Mouse (Mus musculus) left cerebral cortex, adult 11 months (tissue): Measurements from ENCODE around the gene Slc26a9.

Experiments
- DNase-seq: peaks from one replicate; pipeline ENCODE4 v3.0.0; 2022; ENCODE audit warnings: low spot score

Gene Slc26a9

GRCm38 (mm10) chr1:131743868-131744464, at the start of gene Slc26a9:
Gene Slc26a9, plus strand, starts transcription at chr1:131744022.
- no peak for DNase-seq

DNA sequence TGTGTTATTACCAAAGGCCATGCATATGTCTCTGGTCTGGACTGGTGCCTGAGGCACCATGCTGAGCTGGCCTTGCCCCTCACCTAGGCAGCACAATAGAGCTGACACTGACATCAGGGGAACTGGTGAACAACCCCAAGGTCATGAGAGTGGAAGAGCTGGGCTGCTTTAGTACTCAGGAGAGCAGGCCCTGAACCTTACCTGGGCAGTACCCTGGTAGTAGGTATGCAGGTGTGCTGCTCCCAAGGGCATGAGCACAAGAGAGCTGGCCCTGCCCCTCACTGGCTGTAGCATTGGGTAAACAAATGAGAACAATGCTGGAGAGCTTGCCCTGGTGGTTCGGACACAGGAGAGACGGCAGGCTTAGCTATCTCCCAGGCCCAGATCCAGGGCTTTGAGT, 48.5 kb upstream of the Slc26a9 start:
- DNase-seq = no peak

GRCm38 (mm10) chr1:131696325-131696724, 47.5 kb upstream of the Slc26a9 start:
- peak; percentile 34 for DNase-seq

DNA sequence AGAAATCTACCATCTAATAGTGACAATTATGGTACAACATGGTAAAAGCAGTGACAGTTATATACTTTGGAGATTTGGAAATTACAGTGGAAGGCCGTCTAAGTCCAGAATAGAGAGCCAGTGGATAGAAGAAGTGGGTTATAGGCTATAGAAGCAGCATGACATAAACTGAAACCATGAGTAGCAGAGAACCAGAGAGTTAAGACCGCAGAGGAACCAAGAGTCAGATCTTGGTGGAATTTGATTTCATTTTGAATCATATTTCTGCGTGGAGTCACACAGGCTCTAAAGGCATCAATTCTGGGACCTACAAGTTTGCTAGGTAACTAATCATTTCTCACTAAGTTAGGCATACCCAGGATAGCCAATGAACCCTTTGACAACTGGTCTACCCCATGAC, 45.1 kb upstream of the Slc26a9 start:
- DNase-seq = no peak

- no peak for DNase-seq
Observed at GRCm38 (mm10) chr1:131699642-131700041, 44.2 kb upstream of the Slc26a9 start.

GRCm38 (mm10) chr1:131700447-131700846, 43.4 kb upstream of the Slc26a9 start:
- no peak for DNase-seq

DNA sequence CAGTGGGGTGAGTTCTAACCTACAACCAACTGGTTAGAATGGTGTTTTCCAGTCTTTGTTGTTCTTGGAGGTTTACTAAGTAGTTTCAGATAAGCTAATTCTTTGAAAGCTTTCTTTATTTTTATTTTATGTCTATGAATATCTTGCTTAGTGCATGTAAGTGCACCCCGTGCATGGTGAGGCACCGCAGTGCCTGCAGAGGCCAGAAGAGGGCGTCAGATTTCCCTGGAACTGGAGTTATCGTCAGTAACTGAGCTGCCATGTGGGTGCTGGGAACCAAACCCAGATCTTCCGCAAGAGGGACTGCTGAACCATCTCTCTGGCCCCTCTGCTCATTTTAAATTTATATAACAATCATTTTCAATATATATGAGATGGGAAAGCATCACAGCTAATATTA, 42.4 kb upstream of the Slc26a9 start:
- DNase-seq = no peak

GRCm38 (mm10) chr1:131702094-131702766, 41.6 kb upstream of the Slc26a9 start:
- no peak for DNase-seq

- DNase-seq = no peak
Observed at GRCm38 (mm10) chr1:131703482-131703881, 40.3 kb upstream of the Slc26a9 start.

DNA sequence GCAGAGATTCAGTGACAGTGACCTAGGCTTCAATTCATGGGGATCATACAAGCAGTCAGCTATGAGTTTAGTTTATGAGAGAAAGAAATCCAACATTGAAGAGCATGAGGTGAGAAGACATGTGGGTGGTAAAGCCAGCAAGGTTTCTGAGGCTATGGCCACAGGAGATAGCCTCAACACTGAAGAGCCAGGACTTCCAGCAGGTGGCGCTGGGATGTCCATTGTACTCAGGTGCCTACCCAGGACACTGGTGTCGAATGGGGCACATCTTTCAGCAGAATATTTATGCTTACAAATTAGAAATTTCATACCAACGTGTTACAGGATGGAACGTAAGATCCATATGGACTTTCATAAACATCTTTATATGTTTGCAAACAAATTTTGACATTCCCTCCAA, 35.5 kb upstream of the Slc26a9 start:
- no peak for DNase-seq

DNA sequence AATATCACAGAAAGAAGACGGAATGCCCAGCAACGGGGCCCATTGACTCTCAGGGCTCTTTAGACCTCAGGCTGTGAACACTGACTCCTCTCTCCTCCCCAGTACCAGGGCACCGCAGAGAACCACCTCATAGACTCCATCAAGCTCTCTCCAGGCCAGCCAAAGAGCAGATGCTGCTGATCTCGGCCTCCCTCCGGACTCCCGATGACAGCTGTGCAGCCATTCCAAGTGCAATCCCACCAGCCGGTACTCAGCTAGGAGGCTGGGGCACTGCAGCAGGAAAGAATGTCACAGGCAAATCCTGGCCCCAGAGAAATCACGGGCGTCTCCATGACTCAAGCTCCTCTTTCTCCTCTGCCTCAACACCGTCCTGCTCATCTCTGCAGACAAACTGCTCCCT, 32.3 kb upstream of the Slc26a9 start:
- no peak for DNase-seq

GRCm38 (mm10) chr1:131712386-131712785, 31.4 kb upstream of the Slc26a9 start:
- DNase-seq = peak; percentile 54

- no peak for DNase-seq
Observed at GRCm38 (mm10) chr1:131714388-131715337, 29.2 kb upstream of the Slc26a9 start.

DNA sequence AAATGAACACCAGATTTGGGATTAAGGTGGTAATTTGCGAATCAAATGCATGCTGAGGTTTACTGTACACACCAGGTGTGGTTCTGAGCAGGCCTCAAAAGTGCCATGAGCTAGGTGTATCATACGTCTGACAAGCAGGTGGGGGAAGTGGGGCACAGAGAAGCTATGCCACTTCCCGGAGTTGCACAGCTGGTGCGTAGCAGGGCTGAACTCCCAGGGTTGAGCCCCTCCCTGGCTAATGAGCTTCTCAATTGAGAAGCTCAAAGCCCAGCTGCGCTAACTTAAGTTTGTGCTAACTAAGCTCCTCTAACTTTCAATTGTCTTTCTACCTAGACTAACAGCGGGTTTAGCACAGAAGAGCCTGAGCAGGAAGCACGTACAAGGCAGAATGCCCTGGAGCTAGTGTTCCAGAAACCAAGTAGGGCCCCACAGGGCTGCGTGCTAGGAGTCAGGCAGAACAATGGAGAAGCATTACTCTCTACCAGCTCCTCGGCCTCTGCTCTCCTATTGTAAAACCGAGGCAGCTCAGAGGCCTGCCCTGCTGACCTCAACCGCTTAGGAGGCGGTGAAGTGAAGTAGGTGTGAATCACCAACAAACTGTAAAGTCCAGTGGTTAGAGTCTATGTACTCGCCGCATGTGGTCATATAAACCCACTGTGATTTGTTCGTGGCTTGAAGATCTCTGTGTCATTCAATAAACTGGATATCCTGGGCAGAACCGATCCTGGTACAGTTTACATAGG, 24.7 kb upstream of the Slc26a9 start:
- DNase-seq = no peak

- no peak for DNase-seq
Observed at GRCm38 (mm10) chr1:131721989-131722388, 21.8 kb upstream of the Slc26a9 start.

GRCm38 (mm10) chr1:131723549-131723948, 20.3 kb upstream of the Slc26a9 start:
- DNase-seq = no peak

- no peak for DNase-seq
Observed at GRCm38 (mm10) chr1:131726586-131726985, 17.2 kb upstream of the Slc26a9 start.

DNA sequence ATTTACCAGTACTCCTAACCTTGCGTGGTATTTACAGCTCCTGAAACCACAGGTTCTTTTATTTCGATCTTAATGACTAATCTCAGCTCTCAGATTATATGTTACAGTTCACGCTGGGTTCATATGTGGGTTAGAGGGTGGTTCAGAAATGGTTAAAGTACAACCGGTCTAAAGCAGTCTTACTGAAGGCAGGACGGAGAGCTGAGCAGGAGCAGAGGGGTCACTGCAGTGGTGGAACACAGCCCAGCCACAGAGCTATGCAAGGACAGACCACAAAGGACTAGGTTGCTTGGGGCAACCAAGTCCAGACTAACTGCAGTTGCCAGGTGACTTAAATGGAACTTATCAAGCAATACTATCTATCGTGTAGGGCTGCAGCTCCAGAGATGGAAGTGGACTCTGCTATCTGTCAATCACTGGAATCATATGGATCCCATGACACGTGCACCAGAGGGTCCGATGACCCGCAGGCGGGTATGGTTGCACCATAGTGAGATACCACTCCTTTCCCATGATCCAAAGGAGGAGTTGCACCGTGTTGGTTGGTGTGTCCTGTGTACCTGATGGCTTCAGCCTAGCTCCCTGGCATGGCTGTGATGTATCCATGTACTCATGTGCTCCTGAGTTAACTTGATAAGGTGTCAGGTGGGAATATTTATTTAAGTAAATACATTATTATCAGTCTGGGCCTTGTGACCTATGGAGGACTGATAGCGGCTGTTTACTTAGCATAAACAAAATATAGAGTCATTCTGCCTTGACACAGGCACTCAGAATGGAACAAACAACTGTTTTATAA, 13.0 kb upstream of the Slc26a9 start:
- no peak for DNase-seq

DNA sequence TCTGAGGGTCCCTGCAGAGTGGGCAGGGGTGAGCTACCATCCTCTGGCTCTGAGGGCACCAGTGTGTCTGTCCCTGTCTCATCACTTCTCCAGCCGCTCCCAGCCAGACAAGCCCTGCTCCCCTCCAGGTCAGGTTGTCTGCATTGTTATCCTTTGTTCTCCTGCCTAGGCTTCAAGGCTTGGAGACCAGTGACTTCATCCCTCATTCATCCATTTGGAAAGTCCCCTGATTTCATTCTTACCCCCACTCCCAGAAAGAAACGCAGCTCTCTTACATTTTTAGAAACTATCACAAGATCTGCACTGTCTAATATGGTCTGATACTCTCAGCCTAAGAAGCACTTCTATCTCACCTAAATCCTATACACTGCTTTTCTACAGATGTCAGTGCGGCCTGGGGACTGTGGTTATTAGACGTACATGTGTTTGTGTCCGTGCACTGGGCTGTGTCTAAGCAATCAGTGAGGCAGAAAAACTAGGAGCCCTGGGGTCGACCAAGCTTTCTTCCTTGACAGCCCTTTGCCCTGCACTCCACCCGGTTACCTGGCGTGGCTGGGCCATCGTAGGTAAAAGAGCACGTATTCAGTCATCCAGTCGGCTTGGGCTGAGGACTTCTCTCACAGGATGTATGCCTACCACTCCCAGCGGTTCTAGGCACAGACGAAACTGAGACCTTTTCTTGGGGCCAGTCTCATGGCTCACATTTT, 10.2 kb upstream of the Slc26a9 start:
- DNase-seq = no peak

GRCm38 (mm10) chr1:131734657-131735273, 9.1 kb upstream of the Slc26a9 start:
- no peak for DNase-seq
